Mouse (Mus musculus): ENCODE measurements around the gene Cd19. TPM values are rescaled to one million over a fixed set of nuclear protein-coding genes. Genes with fewer than 3 reads are reported as not detected.

The Cd19 gene
- total and polyA plus RNA-seq, 3 experiments: not detected

GRCm38 (mm10) chr7:126373007-126373406, 41.7 kb downstream of the Cd19 start:
- H3K9ac ChIP-seq (ENCODE audit: control insufficient read depth, low read depth, low read length, poor library complexity, severe bottlenecking): no peak overlapping the region
- H3K27ac ChIP-seq (ENCODE audit: control insufficient read depth, low read depth, low read length): no peak overlapping the region
- no peak for DNase-seq (ENCODE audit: low read depth, low spot score)
- H3K27me3 ChIP-seq (ENCODE audit: control insufficient read depth in 1 of 2, insufficient read depth in 2 of 2, low read length in 2 of 2): no peaks in the 10 kb centered on the region
- no peaks in the 10 kb centered on the region for H3K9me3 ChIP-seq (replicated peaks; ENCODE audit: insufficient read depth, low read length)
- peaks cover 0 to 6% of the 10 kb centered on the region in 2 experiments; a peak in 2 of 4 replicates for H3K36me3 ChIP-seq (ENCODE audit: control insufficient read depth in 1 of 2, insufficient read depth in 2 of 2, low read length in 2 of 2)
- H3K4me3 ChIP-seq (ENCODE audit: control insufficient read depth in 1 of 2, insufficient read depth in 1 of 2, low read depth in 2 of 2, low read length in 2 of 2): no peak overlapping the region
- TF ChIP-seq KAT2A (conservative IDR thresholded peaks at IDR 0.05; ENCODE audit: low read depth, low read length): no peak
- no peak for TF ChIP-seq E2F4 (IDR thresholded peaks at IDR 0.05; ENCODE audit: borderline replicate concordance, low read depth, low read length)
- no peak for TF ChIP-seq CHD1 (IDR thresholded peaks at IDR 0.05; ENCODE audit: low read depth, low read length)
- no peak for TF ChIP-seq GABPA (IDR thresholded peaks at IDR 0.05; ENCODE audit: low read depth, low read length)
- TF ChIP-seq MEF2A (IDR thresholded peaks at IDR 0.05; ENCODE audit: extremely low read depth, insufficient replicate concordance, low read depth, low read length, poor library complexity, severe bottlenecking): no peak
- no peak for TF ChIP-seq ZKSCAN1 (IDR thresholded peaks at IDR 0.05; ENCODE audit: low read depth, low read length)
- no peak for TF ChIP-seq MAFK (IDR thresholded peaks at IDR 0.05; ENCODE audit: borderline replicate concordance, low read depth, low read length)
- peak; percentile 41 to 75; a peak in 3 of 4 replicates for TF ChIP-seq USF2 (IDR thresholded peaks at IDR 0.05; ENCODE audit: borderline replicate concordance in 1 of 2, insufficient read depth in 1 of 2, low read depth in 1 of 2, low read length in 2 of 2)
- TF ChIP-seq TCF12 (IDR thresholded peaks at IDR 0.05; ENCODE audit: low read depth, low read length): no peak
- peak; percentile 37; the same call in 1 of the 2 replicates for TF ChIP-seq MAX (IDR thresholded peaks at IDR 0.05; ENCODE audit: low read length)
- no peak for TF ChIP-seq SIN3A (IDR thresholded peaks at IDR 0.05; ENCODE audit: low read length)
- peak; percentile 85 for TF ChIP-seq USF1 (IDR thresholded peaks at IDR 0.05; ENCODE audit: low read depth, low read length)
- TF ChIP-seq POLR2AphosphoS5 (IDR thresholded peaks at IDR 0.05; ENCODE audit: borderline replicate concordance, low read depth, low read length): no peak
- no peak for TF ChIP-seq CTCF (IDR thresholded peaks at IDR 0.05 in 2 of 3, conservative IDR thresholded peaks at IDR 0.05 in 1 of 3; ENCODE audit: control insufficient read depth in 1 of 3, insufficient read depth in 1 of 3, low read depth in 2 of 3, low read length in 3 of 3, poor library complexity in 1 of 3, severe bottlenecking in 1 of 3)
- TF ChIP-seq POLR2AphosphoS2 (IDR thresholded peaks at IDR 0.05; ENCODE audit: low read length): no peak
- peaks cover 0 to 6% of the 10 kb centered on the region in 2 experiments; a peak in 1 of 4 replicates for H3K4me1 ChIP-seq (ENCODE audit: control insufficient read depth in 1 of 2, insufficient read depth in 2 of 2, low read length in 2 of 2)
- H3K79me2 ChIP-seq (ENCODE audit: control insufficient read depth, insufficient read depth, low read length, poor library complexity): peaks cover 9% of the 10 kb centered on the region

- no peaks in the 10 kb centered on the region for H3K9me3 ChIP-seq (replicated peaks; ENCODE audit: insufficient read depth, low read length)
- DNase-seq (ENCODE audit: low read depth, low spot score): no peak
- no peaks in the 10 kb centered on the region for H3K36me3 ChIP-seq (ENCODE audit: control insufficient read depth in 1 of 2, insufficient read depth in 2 of 2, low read length in 2 of 2)
Observed at GRCm38 (mm10) chr7:126369393-126369792, 45.3 kb downstream of the Cd19 start, which contains the start of gene Lat. Gene Lat, minus strand, starts transcription at chr7:126369570.

More at GRCm38 (mm10) chr7:126369393-126369792, 45.3 kb downstream of the Cd19 start, which contains the start of gene Lat:
- TF ChIP-seq MYB (IDR thresholded peaks at IDR 0.05; ENCODE audit: low read depth, low read length) (no peak), USF1 (IDR thresholded peaks at IDR 0.05; ENCODE audit: low read depth, low read length) (no peak), ZNF384 (IDR thresholded peaks at IDR 0.05; ENCODE audit: low read depth, low read length) (no peak)
- no peak within 1 kb of the TSS for H3K9ac ChIP-seq (ENCODE audit: control insufficient read depth, low read depth, low read length, poor library complexity, severe bottlenecking)
- no peak within 1 kb of the TSS for H3K27ac ChIP-seq (ENCODE audit: control insufficient read depth, low read depth, low read length)
- H3K4me3 ChIP-seq (ENCODE audit: control insufficient read depth in 1 of 2, insufficient read depth in 1 of 2, low read depth in 2 of 2, low read length in 2 of 2): no peak within 1 kb of the TSS
- H3K4me1 ChIP-seq (ENCODE audit: control insufficient read depth in 1 of 2, insufficient read depth in 2 of 2, low read length in 2 of 2): no peaks in the 10 kb centered on the region
- H3K79me2 ChIP-seq (ENCODE audit: control insufficient read depth, insufficient read depth, low read length, poor library complexity): no peaks in the 10 kb centered on the region
- H3K27me3 ChIP-seq (ENCODE audit: control insufficient read depth in 1 of 2, insufficient read depth in 2 of 2, low read length in 2 of 2): no peaks in the 10 kb centered on the region
